Mouse (Mus musculus) lung, embryonic 14.5 days (tissue): ENCODE results near the gene Fer1l5. TPM values are rescaled to one million over a fixed set of nuclear protein-coding genes. Genes with fewer than 3 reads are reported as not detected.

ENCODE experiments used
- ATAC-seq: fragments of 200-750 bp; cut with Nextera tagmentation; 2 replicates; pipeline ENCODE4 v1.8.0; 2017; ENCODE audit warnings: mild to moderate bottlenecking, moderate TSS enrichment, moderate library complexity; ENCODE audit not compliant: insufficient read depth
- DNase-seq: peaks from one replicate; pipeline ENCODE4 v3.0.0-alpha.2; 2015
- H3K27ac ChIP-seq: fragments of 300-500 bp; sonication (generic); 2 replicates; pipeline ENCODE4 v1.5.1; 2014; ENCODE audit warnings: low read depth, mild to moderate bottlenecking, moderate library complexity
- H3K27me3 ChIP-seq: fragments of 300-500 bp; sonication (generic); 2 replicates; pipeline ENCODE4 v1.6.1; 2014; ENCODE audit warnings: low read length, control low read depth; ENCODE audit not compliant: insufficient read depth
- H3K36me3 ChIP-seq: fragments of 300-500 bp; sonication (generic); 2 replicates; pipeline ENCODE4 v1.6.1; 2014; ENCODE audit warnings: control low read depth; ENCODE audit not compliant: insufficient read depth
- H3K4me1 ChIP-seq: fragments of 300-500 bp; sonication (generic); 2 replicates; pipeline ENCODE4 v1.6.1; 2014; ENCODE audit warnings: antibody characterized with exemption, control low read depth; ENCODE audit not compliant: insufficient read depth
- H3K4me2 ChIP-seq: fragments of 300-500 bp; sonication (generic); 2 replicates; pipeline ENCODE4 v1.6.1; 2014; ENCODE audit warnings: mild to moderate bottlenecking
- H3K4me3 ChIP-seq: fragments of 300-500 bp; sonication (generic); 2 replicates; pipeline ENCODE4 v1.5.1; 2014; ENCODE audit warnings: low read depth, low read length
- H3K9ac ChIP-seq: fragments of 300-500 bp; sonication (generic); 2 replicates; pipeline ENCODE4 v1.6.1; 2014
- H3K9me3 ChIP-seq: fragments of 300-500 bp; sonication (generic); 2 replicates; pipeline ENCODE4 v1.6.1; 2016; ENCODE audit warnings: low read depth, low read length, control low read depth
- CTCF ChIP-seq: IDR thresholded peaks from 2 replicates; pipeline ENCODE4 v1.5.1; 2016; ENCODE audit warnings: antibody characterized with exemption, low read depth
- WGBS: fragments of 180-500 bp; shearing (Covaris S2); extraction: QIAGEN DNeasy Blood & Tissue Kit; methylation state at CpG from one replicate; pipeline ENCODE4 v1.1.7; 2014; 5-methylcytosine and 5-hydroxymethylcytosine counted together
- polyA plus RNA-seq: library from polyadenylated mRNA; unstranded; fragments of >200 nt; fragmentation: Nextera tagmentation; extraction: Ambion mirVana; gene quantifications from 2 replicates; pipeline ENCODE4 v1.2.1, GENCODE M21; 2014

The Fer1l5 gene
- polyA plus RNA-seq, 1 experiment from 2014 or later, result 0.58 TPM

DNA sequence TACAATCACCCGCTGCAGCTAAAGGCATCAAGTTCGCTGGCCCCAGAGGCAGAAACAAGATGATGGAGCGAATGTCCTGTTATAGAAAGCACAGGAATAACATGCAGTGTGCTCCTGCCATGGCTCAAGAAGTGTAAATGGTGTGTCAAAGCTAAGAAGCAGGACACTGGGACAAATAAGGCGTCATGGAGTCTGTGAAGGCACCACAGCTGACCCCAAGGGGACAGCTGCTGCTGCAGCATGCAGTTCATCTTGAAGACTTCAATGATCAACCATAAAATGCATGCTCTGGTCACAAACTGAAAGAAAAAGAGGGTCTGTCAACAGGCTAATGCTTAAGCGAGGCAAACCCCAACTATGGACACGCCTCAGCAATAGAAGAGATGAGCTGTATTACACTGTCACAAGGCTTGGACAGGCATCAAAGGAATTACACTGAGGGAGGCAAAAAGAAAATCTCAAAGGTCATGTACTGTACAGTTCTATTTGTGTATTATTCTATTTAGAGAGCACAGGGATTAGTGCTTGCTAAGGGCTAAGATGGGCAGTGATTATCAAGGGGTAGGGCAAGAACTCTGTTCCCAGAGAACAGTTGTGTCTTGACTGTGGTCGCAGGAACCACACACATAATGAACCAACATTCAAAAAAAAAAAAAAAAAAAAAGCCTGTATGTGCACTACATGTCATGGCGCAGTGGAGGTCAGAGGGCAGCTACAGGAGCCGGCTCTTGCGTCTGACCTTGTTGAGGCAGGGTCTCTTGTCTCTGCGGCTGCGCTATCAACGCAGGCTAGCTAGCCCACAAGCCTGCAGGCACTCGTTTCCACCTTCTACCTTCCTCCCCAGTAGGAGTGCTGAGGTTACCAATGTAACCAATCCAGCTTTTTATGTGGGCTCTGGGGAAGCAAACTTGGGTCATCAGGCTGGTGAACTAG, 38.9 kb upstream of the Fer1l5 start:
- no peak overlapping the region for H3K4me3 ChIP-seq
- ATAC-seq (no peak), DNase-seq (no peak)
- H3K36me3 ChIP-seq, result peaks cover 67% of the 10 kb centered on the region
- H3K27ac ChIP-seq, result no peak overlapping the region
- TF ChIP-seq CTCF, result no peak
- H3K9me3 ChIP-seq, result no peaks in the 10 kb centered on the region
- no peaks in the 10 kb centered on the region for H3K27me3 ChIP-seq
- H3K4me2 ChIP-seq, result no peak overlapping the region
- no peaks in the 10 kb centered on the region for H3K4me1 ChIP-seq
- 75% methylated on average over 14 of the region's 14 CpGs for WGBS
- H3K9ac ChIP-seq, result no peak overlapping the region

DNA sequence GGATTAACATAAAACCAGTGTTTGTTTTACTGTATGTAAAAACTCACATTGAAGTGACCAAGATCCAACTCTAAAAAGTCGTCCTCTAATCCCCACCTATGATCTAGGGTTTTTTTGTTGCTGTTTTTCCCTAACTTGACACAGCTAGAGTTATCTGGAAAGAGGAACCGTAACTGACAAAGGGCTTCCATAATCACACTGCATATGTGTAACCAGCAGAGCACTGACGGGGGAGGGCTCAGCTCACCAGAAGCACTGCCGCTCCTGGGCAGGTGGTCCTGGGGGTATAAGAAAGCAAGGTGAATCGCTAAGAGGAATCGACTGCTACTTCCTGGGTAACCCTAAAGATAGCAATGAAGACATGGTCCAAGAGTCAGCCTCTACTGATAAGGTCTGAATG, 29.5 kb upstream of the Fer1l5 start:
- WGBS, result 90% methylated on average over 6 of the region's 6 CpGs
- H3K27me3 ChIP-seq, result no peaks in the 10 kb centered on the region
- peaks cover 100% of the 10 kb centered on the region for H3K36me3 ChIP-seq
- DNase-seq, result no peak
- H3K9ac ChIP-seq, result no peak overlapping the region
- H3K9me3 ChIP-seq, result no peaks in the 10 kb centered on the region
- H3K4me3 ChIP-seq, result no peak overlapping the region
- ATAC-seq, result no peak
- H3K4me2 ChIP-seq, result no peak overlapping the region
- no peaks in the 10 kb centered on the region for H3K4me1 ChIP-seq
- TF ChIP-seq CTCF, result no peak
- no peak overlapping the region for H3K27ac ChIP-seq

DNA sequence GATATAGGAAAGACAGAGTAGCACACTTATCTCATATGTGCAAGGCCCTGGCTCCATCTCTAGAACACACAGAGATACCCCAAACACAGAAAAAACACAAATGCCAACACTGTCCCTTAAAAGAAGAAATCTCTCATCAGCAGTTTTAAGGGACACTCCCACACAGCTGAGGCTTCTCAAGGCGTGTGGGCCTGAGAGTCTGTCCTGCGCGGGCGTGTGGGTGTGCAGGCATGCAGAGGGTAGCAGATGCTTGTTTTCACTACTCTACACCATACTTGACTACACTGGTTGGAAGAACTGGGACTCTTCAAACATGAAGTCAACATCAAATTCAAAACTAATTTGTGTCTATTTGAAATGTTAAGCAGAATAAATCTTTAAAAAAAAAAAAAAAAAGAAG, 19.7 kb upstream of the Fer1l5 start:
- Histone ChIP-seq H3K27me3 (no peaks in the 10 kb centered on the region), H3K4me1 (no peaks in the 10 kb centered on the region), H3K4me3 (no peak overlapping the region), H3K4me2 (no peak overlapping the region), H3K27ac (no peak overlapping the region), H3K9me3 (no peaks in the 10 kb centered on the region), H3K9ac (no peak overlapping the region), H3K36me3 (peaks cover 96% of the 10 kb centered on the region)
- DNase-seq, result no peak
- TF ChIP-seq CTCF, result no peak
- no peak for ATAC-seq
- WGBS, result 91% methylated on average over 4 of the region's 4 CpGs

DNA sequence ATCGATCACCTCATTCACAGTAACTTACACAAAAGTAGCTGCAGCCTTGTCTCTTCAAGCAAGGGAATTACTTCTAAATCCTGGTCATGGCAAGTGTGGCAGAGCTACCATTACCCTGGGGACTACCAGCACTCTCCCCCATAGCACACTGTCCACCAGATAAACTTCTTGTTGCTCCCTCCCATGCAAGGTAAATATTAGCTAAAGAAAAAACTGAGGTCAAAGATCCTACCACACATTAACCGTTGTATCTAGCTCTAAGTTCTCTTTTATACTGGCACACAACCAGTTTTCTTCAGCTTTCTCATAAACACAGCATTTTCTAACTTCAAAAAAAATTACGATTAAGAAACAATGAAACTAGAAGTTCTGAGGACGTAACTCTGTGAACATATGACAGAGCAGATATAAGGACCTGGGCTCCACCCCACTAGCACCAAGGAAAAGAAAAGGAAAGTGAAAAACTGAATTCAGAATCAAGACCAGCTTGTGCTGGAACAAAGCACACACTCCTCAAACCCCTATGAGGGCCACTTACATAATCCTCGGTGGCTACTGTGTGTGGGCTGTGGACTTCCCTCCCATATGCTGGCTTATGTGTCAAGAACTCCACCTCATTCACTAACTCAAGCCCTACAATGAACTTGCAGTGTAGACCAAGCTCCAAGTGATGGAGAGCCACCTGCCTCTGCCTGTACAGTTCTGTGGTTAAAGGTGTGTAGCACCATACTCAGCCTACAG, 15.0 kb upstream of the Fer1l5 start:
- no peaks in the 10 kb centered on the region for H3K4me1 ChIP-seq
- no peak overlapping the region for H3K9ac ChIP-seq
- no peak for DNase-seq
- H3K9me3 ChIP-seq, result no peaks in the 10 kb centered on the region
- no peak overlapping the region for H3K4me3 ChIP-seq
- 85% methylated on average over 5 of the region's 5 CpGs for WGBS
- H3K4me2 ChIP-seq, result no peak overlapping the region
- H3K27ac ChIP-seq, result no peak overlapping the region
- TF ChIP-seq CTCF, result no peak
- H3K36me3 ChIP-seq, result peaks cover 74% of the 10 kb centered on the region
- H3K27me3 ChIP-seq, result no peaks in the 10 kb centered on the region
- no peak for ATAC-seq

- TF ChIP-seq CTCF, result no peak
- peaks cover 12% of the 10 kb centered on the region for H3K4me1 ChIP-seq
- no peak overlapping the region for H3K27ac ChIP-seq
- H3K27me3 ChIP-seq, result no peaks in the 10 kb centered on the region
- H3K4me2 ChIP-seq, result peak overlapping the region; percentile 85
- H3K9ac ChIP-seq, result peak overlapping the region; percentile 94
- DNase-seq (no peak), ATAC-seq (no peak)
- H3K9me3 ChIP-seq, result no peaks in the 10 kb centered on the region
- 40% methylated on average over 12 of the region's 12 CpGs for WGBS
- peaks cover 37% of the 10 kb centered on the region for H3K36me3 ChIP-seq
- H3K4me3 ChIP-seq, result peak overlapping the region; percentile 90
Measured at GRCm38 (mm10) chr1:36367698-36368097, 4.4 kb upstream of the Fer1l5 start.

DNA sequence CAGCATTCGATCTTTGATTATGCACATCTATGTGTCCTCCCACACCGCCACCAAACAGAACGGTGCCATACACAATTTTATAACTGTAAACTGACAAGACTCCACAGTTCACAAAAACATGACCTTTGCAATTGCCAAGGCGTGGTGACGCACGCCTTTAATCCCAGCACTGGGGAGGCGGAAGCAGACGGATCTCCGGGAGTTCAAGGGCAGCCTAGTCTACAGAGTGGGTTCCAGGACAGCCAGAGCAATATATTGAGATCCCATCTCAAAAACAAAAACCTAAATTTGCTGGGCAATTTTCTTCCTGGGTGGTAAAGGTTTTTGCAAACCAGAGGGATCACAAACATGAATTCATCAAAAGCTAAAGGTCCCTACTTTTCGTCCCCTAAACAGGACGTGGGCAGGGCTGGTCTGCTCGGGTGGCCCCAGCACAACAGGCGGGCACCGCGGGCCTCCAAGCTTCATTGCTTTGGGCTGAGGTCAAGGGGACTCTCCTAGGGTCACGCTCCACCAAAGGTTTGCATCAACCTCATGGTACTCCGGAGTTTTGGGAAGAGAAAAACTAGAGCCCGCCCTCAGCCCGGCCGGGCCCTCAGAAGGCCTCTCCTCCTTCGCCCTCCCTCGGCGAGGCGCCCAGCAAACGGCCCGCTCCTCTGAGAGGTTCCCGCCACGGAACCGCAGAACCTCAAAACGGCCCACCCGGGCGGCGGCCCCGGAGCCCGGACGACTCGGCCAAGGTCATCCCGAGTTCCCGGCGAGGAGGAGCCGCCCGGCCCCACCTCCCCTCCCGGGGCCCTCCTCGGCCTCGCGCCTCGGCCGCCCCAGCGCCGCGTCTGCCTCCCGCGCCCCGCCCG, 3.8 kb upstream of the Fer1l5 start:
- H3K9ac ChIP-seq, result peak overlapping the region; percentile 94
- no peaks in the 10 kb centered on the region for H3K27me3 ChIP-seq
- H3K4me2 ChIP-seq, result peak overlapping the region; percentile 85
- ATAC-seq (peak; percentile 89), DNase-seq (peak; percentile 65)
- TF ChIP-seq CTCF, result no peak
- H3K9me3 ChIP-seq, result no peaks in the 10 kb centered on the region
- H3K36me3 ChIP-seq, result peaks cover 31% of the 10 kb centered on the region
- peak overlapping the region; percentile 66 for H3K27ac ChIP-seq
- H3K4me1 ChIP-seq, result peaks cover 12% of the 10 kb centered on the region
- H3K4me3 ChIP-seq, result peak overlapping the region; percentile 90
- 3% methylated on average over 44 of the region's 55 CpGs for WGBS
